Mouse (Mus musculus): ENCODE data around the gene Olfr1116.
"Not testable (repeated sequence)": the region's sequence is repeated elsewhere in the genome, so short reads cannot be mapped to it uniquely, and the experiment has no call there.

The Olfr1116 gene

DNA sequence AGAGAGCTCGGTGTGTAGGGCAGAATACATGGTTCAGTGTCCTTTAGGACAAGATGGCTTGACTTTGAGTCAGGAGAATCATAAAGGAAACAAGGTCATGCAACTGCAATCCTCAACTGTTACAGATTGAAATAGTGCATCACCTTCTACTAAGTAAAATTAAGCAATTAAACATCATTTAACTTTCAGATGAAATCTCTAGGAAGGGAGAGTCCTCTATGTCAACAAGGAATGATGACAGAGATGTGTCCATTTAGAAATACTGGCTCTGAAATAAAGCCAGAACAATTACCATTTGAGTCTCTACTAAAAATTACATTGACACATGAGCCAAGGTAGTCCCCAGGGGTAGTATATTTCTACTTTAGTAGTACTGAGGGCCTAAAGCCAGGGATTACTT lies at the start of gene Olfr1116:
Gene Olfr1116 (plus strand): TSS at position 301 of the 400 bp plus-strand sequence.
- no peak for DNase-seq (ENCODE audit: low spot score)

DNA sequence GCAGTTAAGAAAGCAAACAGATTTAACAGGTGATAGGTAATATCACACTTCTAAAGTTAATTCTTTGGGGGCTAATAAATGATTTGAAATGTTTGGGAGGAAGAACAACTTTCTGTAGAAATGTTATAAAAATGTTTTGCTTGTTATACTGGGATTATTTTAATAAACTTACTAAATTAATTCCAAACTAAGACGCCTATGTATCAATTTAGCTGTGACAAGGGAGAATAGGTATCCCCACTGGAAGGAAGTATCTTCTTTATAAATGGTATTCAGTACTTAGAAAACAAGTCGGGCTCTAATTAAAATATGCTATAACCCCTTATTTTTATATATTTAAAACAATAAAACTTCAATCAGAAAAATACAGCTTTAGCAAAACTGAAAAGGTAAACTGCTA lies 19.6 kb upstream of the Olfr1116 start, which contains the start of gene Olfr1115:
Gene Olfr1115 (plus strand): TSS at position 301 of the 400 bp plus-strand sequence.
- DNase-seq (ENCODE audit: low spot score), result no peak

- DNase-seq (ENCODE audit: low spot score), result not testable (repeated sequence)
Observed at GRCm38 (mm10) chr2:87293977-87294376, 26.6 kb downstream of the Olfr1116 start.

GRCm38 (mm10) chr2:87307281-87307680 lies 39.9 kb downstream of the Olfr1116 start, which contains the start of gene Olfr1118:
TSS of gene Olfr1118 (plus strand) at chr2:87307581.
- DNase-seq (ENCODE audit: low spot score), result no peak

All from embryo, embryonic 10.5 days (tissue).